In genomic region chr9:95813721-95814531, GRCm38 (mm10) we compare ENCODE assay signal across 9 mouse cellular contexts. TPM values are rescaled to one million over a fixed set of nuclear protein-coding genes. Genes with fewer than 3 reads are reported as not detected.
DNase-seq lines count a peak whose midpoint lies in the region; ATAC-seq lines count a peak whose summit lies in the region.
"Had no signal": no experiment of that assay in that cellular context is flagged by ENCODE, and none has a peak within 500 bp of the region (broad histone marks: within the 10 kb centered on the region; RNA-seq: fewer than 3 reads in every experiment).

No protein-coding gene starts in this region.

- H3K36me3 ChIP-seq in embryonic facial prominence, embryonic 11.5 days (replicated peaks; ENCODE audit: control insufficient read depth, insufficient read depth, low read depth, low read length) = no peaks in the 10 kb centered on the region
- no peaks in the 10 kb centered on the region for H3K36me3 ChIP-seq in hindbrain, embryonic 16.5 days (ENCODE audit: control insufficient read depth, insufficient read depth, low read length)
- H3K36me3 ChIP-seq in midbrain, embryonic 16.5 days (ENCODE audit: control insufficient read depth, insufficient read depth, low read length) = no peaks in the 10 kb centered on the region

- peak; percentile 45 for DNase-seq in heart, adult 11 months
- no peak for DNase-seq in heart, postnatal 4 days
- peak; percentile 63 for DNase-seq in embryonic facial prominence, embryonic 11.5 days (ENCODE audit: low spot score)
- DNase-seq in gastrocnemius, postnatal 25 days = no peak
- DNase-seq in cerebellum, postnatal 10 days = no peak
- DNase-seq: lung, postnatal 4 days had no signal

- ATAC-seq in embryonic facial prominence, embryonic 11.5 days (replicated peaks; ENCODE audit: insufficient number of reproducible peaks, low FRiP score, low TSS enrichment, low read depth) = peak; percentile 63; the same call in 1 of the 2 replicates
- ATAC-seq in hindbrain, embryonic 16.5 days = peak; percentile 81; the same call in 1 of the 2 replicates
- ATAC-seq in midbrain, embryonic 16.5 days = peak; percentile 71
- ATAC-seq in cerebellum, adult (ENCODE audit: insufficient number of reproducible peaks, low FRiP score, low TSS enrichment) = no peak

- H3K27me3 ChIP-seq in embryonic facial prominence, embryonic 11.5 days (ENCODE audit: control insufficient read depth, insufficient read depth, low read length) = no peaks in the 10 kb centered on the region
- no peaks in the 10 kb centered on the region for H3K27me3 ChIP-seq in hindbrain, embryonic 16.5 days (replicated peaks; ENCODE audit: control insufficient read depth, insufficient read depth, low read length)
- no peaks in the 10 kb centered on the region for H3K27me3 ChIP-seq in midbrain, embryonic 16.5 days (ENCODE audit: control insufficient read depth, insufficient read depth, low read depth, low read length)

- no peaks in the 10 kb centered on the region for H3K4me1 ChIP-seq in embryonic facial prominence, embryonic 11.5 days (ENCODE audit: control insufficient read depth, insufficient read depth, low read length)
- H3K4me1 ChIP-seq in hindbrain, embryonic 16.5 days (ENCODE audit: control insufficient read depth, insufficient read depth, low read depth, low read length) = no peaks in the 10 kb centered on the region; the same call in 1 of the 2 replicates
- no peaks in the 10 kb centered on the region for H3K4me1 ChIP-seq in midbrain, embryonic 16.5 days (ENCODE audit: control insufficient read depth, insufficient read depth, low read length)

- 0 out of 2 replicates have a peak overlapping the region, but pooled peaks have one; percentile 4 for H3K27ac ChIP-seq in embryonic facial prominence, embryonic 11.5 days (replicated peaks; ENCODE audit: low read depth, low read length)
- no peak overlapping the region for H3K27ac ChIP-seq in hindbrain, embryonic 16.5 days (ENCODE audit: low read depth, low read length)
- no peak overlapping the region for H3K27ac ChIP-seq in midbrain, embryonic 16.5 days (ENCODE audit: low read length)

- no peaks in the 10 kb centered on the region for H3K9me3 ChIP-seq in embryonic facial prominence, embryonic 11.5 days (replicated peaks; ENCODE audit: control insufficient read depth, low read length)
- H3K9me3 ChIP-seq in hindbrain, embryonic 16.5 days (ENCODE audit: control insufficient read depth, low read length) = no peaks in the 10 kb centered on the region
- H3K9me3 ChIP-seq in midbrain, embryonic 16.5 days (replicated peaks; ENCODE audit: control insufficient read depth, low read length, poor library complexity, severe bottlenecking) = no peaks in the 10 kb centered on the region

- H3K4me3 ChIP-seq in embryonic facial prominence, embryonic 11.5 days (ENCODE audit: low read depth, low read length) = no peak overlapping the region
- no peak overlapping the region for H3K4me3 ChIP-seq in hindbrain, embryonic 16.5 days (ENCODE audit: low read length)
- H3K4me3 ChIP-seq in midbrain, embryonic 16.5 days (ENCODE audit: low read depth, low read length) = no peak overlapping the region

- WGBS in embryonic facial prominence, embryonic 11.5 days = 35% methylated on average over 20 of the region's 20 CpGs
- 25% methylated on average over 20 of the region's 20 CpGs for WGBS in hindbrain, embryonic 16.5 days
- 27% methylated on average over 20 of the region's 20 CpGs for WGBS in midbrain, embryonic 16.5 days

- no peak overlapping the region for H3K4me2 ChIP-seq in embryonic facial prominence, embryonic 11.5 days (ENCODE audit: low read depth, low read length)
- peak overlapping the region; percentile 15; the same call in 1 of the 2 replicates for H3K4me2 ChIP-seq in hindbrain, embryonic 16.5 days (ENCODE audit: low read length)
- no peak overlapping the region; the same call in 1 of the 2 replicates for H3K4me2 ChIP-seq in midbrain, embryonic 16.5 days (ENCODE audit: low read length)

- no peak overlapping the region for H3K9ac ChIP-seq in embryonic facial prominence, embryonic 11.5 days (replicated peaks; ENCODE audit: low read length)
- no peak overlapping the region for H3K9ac ChIP-seq in hindbrain, embryonic 16.5 days (ENCODE audit: low read depth, low read length)
- no peak overlapping the region for H3K9ac ChIP-seq in midbrain, embryonic 16.5 days (ENCODE audit: low read depth, low read length)

RNA-seq across cellular contexts. Expression of gene Pls1, which starts 31.2 kb away (rescaled TPM):
- under 1 TPM; 0.18 to 0.26 TPM for total RNA-seq in heart, postnatal 4 days (2021)
- polyA plus RNA-seq in embryonic facial prominence, embryonic 11.5 days (2014; fragmentation: Nextera tagmentation; extraction: Ambion mirVana) = 8.6 and 9.7 TPM in 2 replicates
- polyA plus RNA-seq in hindbrain, embryonic 16.5 days (2015; fragmentation: Nextera tagmentation; extraction: Ambion mirVana) = 2.9 and 3.2 TPM in 2 replicates
- 2.1 and 2.9 TPM in 2 replicates for polyA plus RNA-seq in midbrain, embryonic 16.5 days (2015; fragmentation: Nextera tagmentation; extraction: Ambion mirVana)
- not detected for total RNA-seq in gastrocnemius, postnatal 25 days (2021)

RNA-seq across cellular contexts. Expression of gene Atr, which starts 43.5 kb away (rescaled TPM):
- 10 to 100 TPM; 15.4 to 16.9 TPM for total RNA-seq in heart, postnatal 4 days (2021)
- polyA plus RNA-seq in embryonic facial prominence, embryonic 11.5 days (2014; fragmentation: Nextera tagmentation; extraction: Ambion mirVana) = 17.9 and 18.9 TPM in 2 replicates
- polyA plus RNA-seq in hindbrain, embryonic 16.5 days (2015; fragmentation: Nextera tagmentation; extraction: Ambion mirVana) = 9.1 and 9.3 TPM in 2 replicates
- polyA plus RNA-seq in midbrain, embryonic 16.5 days (2015; fragmentation: Nextera tagmentation; extraction: Ambion mirVana) = 11.6 and 14.4 TPM in 2 replicates
- 1 to 10 TPM; 3.7 to 4.0 TPM for total RNA-seq in gastrocnemius, postnatal 25 days (2021)

Comparison
In these comparisons a context has a peak if more than half of its experiments do, and no peak if none do; other contexts are left out.
1. DNase-seq: peak in heart, adult 11 months (single experiment) and embryonic facial prominence, embryonic 11.5 days (single experiment); none in heart, postnatal 4 days (single experiment), gastrocnemius, postnatal 25 days (single experiment) and cerebellum, postnatal 10 days (0 of 2).